Mouse (Mus musculus): Measurements from ENCODE around the gene Creld1.

Creld1 gene

GRCm38 (mm10) chr6:113508272-113508946 lies 25.3 kb downstream of the Creld1 start:
- CTCF ChIA-PET, result no interaction called here

- CTCF ChIA-PET, result no interaction called here
Measured at GRCm38 (mm10) chr6:113508947-113509280, 25.8 kb downstream of the Creld1 start.

- CTCF ChIA-PET, result no interaction called here
Measured at GRCm38 (mm10) chr6:113513944-113514343, 30.8 kb downstream of the Creld1 start.

GRCm38 (mm10) chr6:113514600-113514999 lies 31.5 kb downstream of the Creld1 start:
- CTCF ChIA-PET, result no interaction called here

GRCm38 (mm10) chr6:113517434-113518080 lies 34.5 kb downstream of the Creld1 start:
- CTCF ChIA-PET, result no interaction called here

- CTCF ChIA-PET, result no interaction called here
Measured at GRCm38 (mm10) chr6:113522310-113522709, 39.2 kb downstream of the Creld1 start.

GRCm38 (mm10) chr6:113523420-113523819 lies 40.3 kb downstream of the Creld1 start:
- CTCF ChIA-PET, result no interaction called here

- CTCF ChIA-PET, result no interaction called here
Measured at GRCm38 (mm10) chr6:113530932-113531839, 48.1 kb downstream of the Creld1 start, which contains the start of the genes Emc3 and Fancd2. TSS of gene Emc3 (minus strand) at chr6:113531652. TSS of gene Fancd2 (plus strand) at chr6:113531682.

- CTCF ChIA-PET, result no interaction called here
Measured at GRCm38 (mm10) chr6:113531840-113532404, 48.8 kb downstream of the Creld1 start.

- CTCF ChIA-PET, result no interaction called here
Measured at GRCm38 (mm10) chr6:113534886-113535285, 51.8 kb downstream of the Creld1 start.

GRCm38 (mm10) chr6:113541610-113542009 lies 58.5 kb downstream of the Creld1 start:
- CTCF ChIA-PET, result no interaction called here

Data from spleen, embryonic (tissue).